Mouse (Mus musculus) splenic B cell, adult 2 months (primary cell): ENCODE measurements around the gene Tshr.

Source experiments
- DNase-seq: peaks from one replicate; pipeline ENCODE4 v3.0.0-alpha.2; 2011; ENCODE audit warnings: low read depth, low spot score
- H3K27me3 ChIP-seq: 2 replicates; pipeline ENCODE4 v1.6.1; 2012; ENCODE audit warnings: mild to moderate bottlenecking, low read length, moderate library complexity, mixed read lengths; ENCODE audit not compliant: control insufficient read depth, poor library complexity, insufficient read depth, severe bottlenecking
- H3K36me3 ChIP-seq: 2 replicates; pipeline ENCODE4 v1.6.1; 2012; ENCODE audit warnings: mild to moderate bottlenecking, low read length, moderate library complexity, mixed read lengths; ENCODE audit not compliant: control insufficient read depth, poor library complexity, insufficient read depth, severe bottlenecking

The Tshr gene

GRCm38 (mm10) chr12:91426499-91426898 is 42.1 kb downstream of the Tshr start:
- no peaks in the 10 kb centered on the region for H3K27me3 ChIP-seq
- H3K36me3 ChIP-seq: no peaks in the 10 kb centered on the region
- no peak for DNase-seq

- H3K36me3 ChIP-seq: no peaks in the 10 kb centered on the region
- no peak for DNase-seq
- H3K27me3 ChIP-seq: no peaks in the 10 kb centered on the region
These were observed 42.8 kb downstream of the Tshr start for GRCm38 (mm10) chr12:91427129-91427528.

- Histone ChIP-seq H3K27me3 (no peaks in the 10 kb centered on the region), H3K36me3 (no peaks in the 10 kb centered on the region)
- DNase-seq: no peak
These were observed 97.9 kb downstream of the Tshr start for GRCm38 (mm10) chr12:91482195-91482733.

- Histone ChIP-seq H3K36me3 (no peaks in the 10 kb centered on the region), H3K27me3 (no peaks in the 10 kb centered on the region)
- no peak for DNase-seq
These were observed 102.0 kb downstream of the Tshr start for GRCm38 (mm10) chr12:91486342-91486741.

- no peak for DNase-seq
- Histone ChIP-seq H3K27me3 (no peaks in the 10 kb centered on the region), H3K36me3 (no peaks in the 10 kb centered on the region)
These were observed 104.0 kb downstream of the Tshr start for GRCm38 (mm10) chr12:91488406-91488805.

- DNase-seq: no peak
- Histone ChIP-seq H3K27me3 (no peaks in the 10 kb centered on the region), H3K36me3 (no peaks in the 10 kb centered on the region)
These were observed 111.3 kb downstream of the Tshr start for GRCm38 (mm10) chr12:91495497-91496225.

GRCm38 (mm10) chr12:91496226-91496558 is 111.8 kb downstream of the Tshr start:
- Histone ChIP-seq H3K36me3 (no peaks in the 10 kb centered on the region), H3K27me3 (no peaks in the 10 kb centered on the region)
- DNase-seq: no peak

GRCm38 (mm10) chr12:91500475-91500874 is 116.1 kb downstream of the Tshr start:
- no peaks in the 10 kb centered on the region for H3K27me3 ChIP-seq
- DNase-seq: no peak
- H3K36me3 ChIP-seq: no peaks in the 10 kb centered on the region

- no peaks in the 10 kb centered on the region for H3K27me3 ChIP-seq
- H3K36me3 ChIP-seq: no peaks in the 10 kb centered on the region
- no peak for DNase-seq
These were observed 127.4 kb downstream of the Tshr start for GRCm38 (mm10) chr12:91511766-91512165.

- H3K36me3 ChIP-seq: no peaks in the 10 kb centered on the region
- H3K27me3 ChIP-seq: no peaks in the 10 kb centered on the region
- no peak for DNase-seq
These were observed 129.6 kb downstream of the Tshr start for GRCm38 (mm10) chr12:91513980-91514379.

GRCm38 (mm10) chr12:91517808-91518207 is 133.4 kb downstream of the Tshr start:
- Histone ChIP-seq H3K27me3 (no peaks in the 10 kb centered on the region), H3K36me3 (no peaks in the 10 kb centered on the region)
- no peak for DNase-seq

GRCm38 (mm10) chr12:91523626-91524025 is 139.3 kb downstream of the Tshr start:
- H3K27me3 ChIP-seq: no peaks in the 10 kb centered on the region
- H3K36me3 ChIP-seq: no peaks in the 10 kb centered on the region
- DNase-seq: no peak

- DNase-seq: peak; percentile 33
- Histone ChIP-seq H3K27me3 (no peaks in the 10 kb centered on the region), H3K36me3 (no peaks in the 10 kb centered on the region)
These were observed 150.2 kb downstream of the Tshr start for GRCm38 (mm10) chr12:91534514-91534913.

- Histone ChIP-seq H3K36me3 (no peaks in the 10 kb centered on the region), H3K27me3 (no peaks in the 10 kb centered on the region)
- no peak for DNase-seq
These were observed 155.8 kb downstream of the Tshr start for GRCm38 (mm10) chr12:91540202-91540601.

- no peak for DNase-seq
- Histone ChIP-seq H3K27me3 (no peaks in the 10 kb centered on the region), H3K36me3 (no peaks in the 10 kb centered on the region; the same call in 1 of the 2 replicates)
These were observed 165.1 kb downstream of the Tshr start for GRCm38 (mm10) chr12:91549471-91549870.
